Mouse (Mus musculus) cortical plate, adult 2 months (tissue): ENCODE measurements at regions not wholly inside any gene's neighbourhood (a gene's known extent, or its start where the extent isn't known, plus 50 kb on each side); places are given as distances from the start of the nearest gene placed in this dataset.

Experiments used
- CTCF ChIP-seq: fragments of 200-500 bp; IDR thresholded peaks from 2 replicates; pipeline ENCODE4 v1.5.1; 2011; ENCODE audit warnings: mild to moderate bottlenecking, control low read depth, low read length; ENCODE audit not compliant: insufficient read depth; ENCODE audit errors: extremely low read depth
- POLR2A ChIP-seq: fragments of 200-500 bp; IDR thresholded peaks from 2 replicates; pipeline ENCODE4 v1.6.1; 2011; ENCODE audit warnings: mild to moderate bottlenecking, low read length, control low read depth; ENCODE audit not compliant: insufficient read depth; ENCODE audit errors: extremely low read depth

DNA sequence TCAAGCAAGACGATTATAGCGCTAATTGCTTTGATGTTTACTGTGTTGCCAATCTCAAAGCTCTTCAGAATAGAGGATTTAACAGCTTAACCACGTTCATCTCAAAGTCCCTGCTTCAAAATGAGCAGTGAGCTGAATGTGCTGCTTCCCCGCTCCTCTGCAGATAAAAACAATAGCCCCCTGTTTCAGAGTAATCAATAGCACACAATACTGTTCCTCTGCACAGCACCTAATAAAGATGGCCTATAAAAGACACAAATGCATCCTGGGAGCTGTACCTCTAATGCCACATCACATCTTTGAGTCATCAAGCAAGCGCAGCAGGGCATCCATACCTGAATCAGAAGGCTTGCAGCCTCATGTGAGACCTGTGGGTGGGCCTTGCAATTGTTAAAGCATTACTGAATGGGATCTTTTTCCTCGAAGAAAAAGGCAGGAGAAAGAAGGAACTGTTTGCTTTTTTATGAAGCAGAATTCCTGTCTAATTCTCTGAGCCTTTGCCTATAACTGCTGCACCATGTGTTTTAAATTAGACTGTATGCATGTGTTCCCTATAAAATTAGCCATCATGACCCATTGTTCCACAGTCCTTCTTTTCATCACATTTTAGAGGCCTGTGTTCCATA is 648.5 kb upstream of the Cited2 start:
- no peak for TF ChIP-seq CTCF
- TF ChIP-seq POLR2A: no peak
